Mouse (Mus musculus) layer of hippocampus, postnatal 10 days (tissue): ENCODE measurements around the gene Spin2f. TPM values are rescaled to one million over a fixed set of nuclear protein-coding genes. Genes with fewer than 3 reads are reported as not detected.
"Not testable (repeated sequence)": the region's sequence is repeated elsewhere in the genome, so short reads cannot be mapped to it uniquely, and the experiment has no call there.

Source experiments
- DNase-seq, 2 experiments: peaks; one replicate each; pipeline ENCODE4 v3.0.0; 2021; ENCODE audit warnings: low spot score in 2 of 2
- long read RNA-seq: library from polyadenylated mRNA; stranded (forward); transcript quantifications from one replicate; pipeline ENCODE4 v2.0.0, GENCODE M21; 2023
- total RNA-seq, 2 experiments: library from RNA; stranded (reverse); gene quantifications; 2 replicates each; pipeline ENCODE4 v1.2.3; 2021

The Spin2f gene
- not detected for total RNA-seq
- long read RNA-seq: 0 reads

GRCm38 (mm10) chrX:31253594-31253993 is at the start of gene Spin2f:
TSS of gene Spin2f (plus strand) at chrX:31253894.
- DNase-seq: not testable (repeated sequence)

- not testable (repeated sequence) for DNase-seq
Measured at GRCm38 (mm10) chrX:31212136-31212535, 41.6 kb upstream of the Spin2f start.

GRCm38 (mm10) chrX:31223536-31223935 is 30.2 kb upstream of the Spin2f start:
- DNase-seq: not testable (repeated sequence)

GRCm38 (mm10) chrX:31235088-31235487 is 18.6 kb upstream of the Spin2f start:
- not testable (repeated sequence) for DNase-seq

- not testable (repeated sequence) for DNase-seq
Measured at GRCm38 (mm10) chrX:31241754-31242153, 11.9 kb upstream of the Spin2f start.

Other genes with a start within 250 kb of the Spin2f start
- not detected for gene Btbd35f29, start 136.2 kb upstream of the Spin2f start, total RNA-seq
- gene Btbd35f26, start 82.6 kb downstream of the Spin2f start, total RNA-seq: not detected
- not detected for gene Btbd35f19, start 130.0 kb downstream of the Spin2f start, total RNA-seq